In the genomic region with DNA sequence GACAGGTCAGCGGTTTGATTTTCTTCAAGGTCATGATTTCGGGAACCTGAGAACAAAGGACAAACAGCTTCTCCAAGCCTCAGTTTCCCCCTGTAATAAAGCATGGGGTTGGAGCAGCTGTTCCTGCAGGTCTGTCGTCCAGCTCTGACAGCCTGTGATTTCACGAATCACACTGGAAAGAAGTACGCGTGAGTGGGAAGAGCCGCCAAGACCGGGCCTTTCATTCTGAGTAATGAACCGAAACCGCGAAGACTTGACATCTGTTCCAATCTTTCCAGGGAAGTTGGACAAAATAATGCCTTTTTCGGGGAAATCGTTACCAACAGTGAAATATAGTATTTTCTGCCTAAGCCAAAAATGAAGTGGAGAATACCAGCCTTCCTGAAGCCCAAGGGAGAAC, we compare ENCODE assay signal across 26 mouse cellular contexts.
DNase-seq lines count a peak whose midpoint lies in the region; ATAC-seq and TF ChIP-seq lines count a peak whose summit lies in the region.
"Had no signal": no experiment of that assay in that cellular context is flagged by ENCODE, and none has a peak within 500 bp of the region (broad histone marks: within the 10 kb centered on the region; RNA-seq: fewer than 3 reads in every experiment).

No protein-coding gene starts in this region.

- DNase-seq in cerebellum, postnatal 10 days, result peak; percentile 39 to 49
- DNase-seq in cerebellum, postnatal 25 days, result no peak
- DNase-seq in layer of hippocampus, adult 9-11 months, result peak; percentile 34
- no peak for DNase-seq in layer of hippocampus, adult 11-12 months (ENCODE audit: low spot score)
- DNase-seq in right cerebral cortex, adult 18-20 months, result peak; percentile 41
- no peak for DNase-seq in right cerebral cortex, postnatal 36 days (ENCODE audit: low spot score in 2 of 2)
- peak; percentile 68 for DNase-seq in forebrain, postnatal 0 days
- no peak for DNase-seq in adrenal gland, adult (ENCODE audit: inconsistent age in 2 of 2, low spot score in 1 of 2)
- DNase-seq: adrenal gland, postnatal 10 days; cerebellum, adult 11-12 months; cerebellum, adult 9-11 months; heart, adult 2 months; heart, postnatal 4 days; kidney, adult 9 months; kidney, postnatal 10 days; right cerebral cortex, postnatal 25 days had no signal

- H3K4me3 ChIP-seq in forebrain, postnatal 0 days (ENCODE audit: low read depth, low read length), result no peak overlapping the region
- H3K4me3 ChIP-seq: heart, adult 2 months; heart, embryonic 12.5 days; hindbrain, embryonic 13.5 days; limb, embryonic 12.5 days; lung, embryonic 15.5 days; midbrain, embryonic 10.5 days; midbrain, embryonic 15.5 days; myocyte; neural tube, embryonic 12.5 days had no signal

- H3K36me3 ChIP-seq in forebrain, postnatal 0 days (ENCODE audit: insufficient read depth), result peaks cover 6% of the 10 kb centered on the region; the same call in 1 of the 2 replicates
- H3K36me3 ChIP-seq: G1E; heart, embryonic 12.5 days; limb, embryonic 12.5 days; lung, embryonic 15.5 days; midbrain, embryonic 10.5 days; midbrain, embryonic 15.5 days; neural tube, embryonic 12.5 days had no signal

- no peak overlapping the region for H3K4me2 ChIP-seq in forebrain, postnatal 0 days (ENCODE audit: low read depth)
- H3K4me2 ChIP-seq: heart, embryonic 12.5 days; hindbrain, embryonic 13.5 days; limb, embryonic 12.5 days; lung, embryonic 15.5 days; midbrain, embryonic 15.5 days; neural tube, embryonic 12.5 days had no signal

- H3K4me1 ChIP-seq in forebrain, postnatal 0 days (ENCODE audit: insufficient read depth), result no peaks in the 10 kb centered on the region
- H3K4me1 ChIP-seq: heart, embryonic 12.5 days; lung, embryonic 15.5 days; neural tube, embryonic 12.5 days had no signal

- no peak overlapping the region for H3K9ac ChIP-seq in forebrain, postnatal 0 days
- H3K9ac ChIP-seq: heart, embryonic 12.5 days; hindbrain, embryonic 13.5 days; limb, embryonic 12.5 days; lung, embryonic 15.5 days; midbrain, embryonic 15.5 days; neural tube, embryonic 12.5 days had no signal

- H3K27ac ChIP-seq in forebrain, postnatal 0 days (ENCODE audit: low read depth, low read length), result no peak overlapping the region
- H3K27ac ChIP-seq: heart, adult 2 months; hindbrain, embryonic 13.5 days; limb, embryonic 12.5 days; lung, embryonic 15.5 days; midbrain, embryonic 10.5 days; midbrain, embryonic 15.5 days; neural tube, embryonic 12.5 days had no signal

- 53% methylated on average over 13 of the region's 13 CpGs for WGBS in forebrain, postnatal 0 days

- no peak for ATAC-seq in forebrain, postnatal 0 days
- ATAC-seq: intestine, postnatal 0 days; midbrain, embryonic 15.5 days had no signal

- no peak for TF ChIP-seq CTCF in forebrain, postnatal 0 days (IDR thresholded peaks at IDR 0.05; ENCODE audit: low read depth)

- no peaks in the 10 kb centered on the region for H3K9me3 ChIP-seq in forebrain, postnatal 0 days (ENCODE audit: low read length)
- H3K9me3 ChIP-seq: heart, embryonic 12.5 days; hindbrain, embryonic 13.5 days; limb, embryonic 12.5 days; lung, embryonic 15.5 days; midbrain, embryonic 10.5 days; midbrain, embryonic 15.5 days; neural tube, embryonic 12.5 days had no signal

- H3K27me3 ChIP-seq in forebrain, postnatal 0 days (ENCODE audit: insufficient read depth, low read length), result no peaks in the 10 kb centered on the region
- H3K27me3 ChIP-seq: heart, embryonic 12.5 days; lung, embryonic 15.5 days; midbrain, embryonic 15.5 days; neural tube, embryonic 12.5 days had no signal

Comparison
In these comparisons a context has a peak if more than half of its experiments do, and no peak if none do; other contexts are left out.
1. DNase-seq: peak in cerebellum, postnatal 10 days (2 of 2), layer of hippocampus, adult 9-11 months (single experiment), right cerebral cortex, adult 18-20 months (single experiment) and forebrain, postnatal 0 days (single experiment); none in cerebellum, postnatal 25 days (0 of 2), layer of hippocampus, adult 11-12 months (single experiment), right cerebral cortex, postnatal 36 days (0 of 2) and adrenal gland, adult (0 of 2).